13 mouse cellular contexts compared by ENCODE assay signal in the genomic region with DNA sequence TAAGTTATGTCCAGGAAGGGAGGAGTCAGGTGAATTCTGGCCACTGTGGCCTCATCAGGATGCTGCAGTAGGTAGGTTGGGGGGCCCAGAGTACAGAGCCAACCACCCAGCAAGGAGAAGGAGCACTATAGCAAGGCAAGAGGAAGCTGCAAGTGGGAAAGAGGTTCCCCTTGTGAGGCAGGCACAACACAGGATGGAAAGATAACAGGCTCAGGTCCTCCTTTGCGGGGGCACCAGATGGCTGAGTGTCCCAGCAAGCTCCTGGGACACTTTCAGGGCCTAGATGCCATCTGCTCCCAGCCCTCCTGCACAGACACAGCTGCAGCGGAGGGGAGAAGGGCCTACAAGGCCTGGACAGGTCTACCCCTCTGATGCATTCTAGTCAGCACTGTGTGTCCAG.
A peak's percentile ranks its signal among the peaks of the same experiment; 100 is the strongest.
DNase-seq lines count a peak whose midpoint lies in the region; ATAC-seq and TF ChIP-seq lines count a peak whose summit lies in the region.
"Had no signal": no experiment of that assay in that cellular context is flagged by ENCODE, and none has a peak within 500 bp of the region (broad histone marks: within the 10 kb centered on the region; RNA-seq: fewer than 3 reads in every experiment).

No protein-coding gene starts in this region.

- H3K4me3 ChIP-seq in neural tube, embryonic 11.5 days (ENCODE audit: low read depth, low read length): no peak overlapping the region
- H3K4me3 ChIP-seq in hindbrain, embryonic 14.5 days (replicated peaks; ENCODE audit: low read length): no peak overlapping the region
- H3K4me3 ChIP-seq in liver, postnatal 0 days (ENCODE audit: low read depth, low read length): no peak overlapping the region
- H3K4me3 ChIP-seq: embryonic facial prominence, embryonic 13.5 days; limb, embryonic 13.5 days had no signal

- no peak for TF ChIP-seq EP300 in liver, postnatal 0 days (IDR thresholded peaks at IDR 0.05; ENCODE audit: low read depth)

- no peak overlapping the region for H3K4me2 ChIP-seq in neural tube, embryonic 11.5 days (ENCODE audit: low read depth)
- H3K4me2 ChIP-seq in hindbrain, embryonic 14.5 days (replicated peaks): no peak overlapping the region
- no peak overlapping the region for H3K4me2 ChIP-seq in liver, postnatal 0 days (ENCODE audit: low read depth, low read length)
- H3K4me2 ChIP-seq: embryonic facial prominence, embryonic 13.5 days; limb, embryonic 13.5 days had no signal

- H3K27ac ChIP-seq in neural tube, embryonic 11.5 days (ENCODE audit: low read depth, low read length): no peak overlapping the region
- peak overlapping the region; percentile 72 for H3K27ac ChIP-seq in hindbrain, embryonic 14.5 days
- no peak overlapping the region for H3K27ac ChIP-seq in liver, postnatal 0 days (ENCODE audit: low read depth)
- H3K27ac ChIP-seq: embryonic facial prominence, embryonic 13.5 days; limb, embryonic 13.5 days had no signal

- WGBS in neural tube, embryonic 11.5 days: 72% methylated on average over 2 of the region's 2 CpGs
- WGBS in hindbrain, embryonic 14.5 days: 33% methylated on average over 2 of the region's 2 CpGs
- 70% methylated on average over 2 of the region's 2 CpGs for WGBS in liver, postnatal 0 days (ENCODE audit: insufficient replicate concordance)

- no peak for TF ChIP-seq CTCF in liver, postnatal 0 days (IDR thresholded peaks at IDR 0.05; ENCODE audit: low read depth)

- DNase-seq in adrenal gland, adult 2 months: peak; percentile 25
- no peak for DNase-seq in adrenal gland, postnatal 25 days
- peak; percentile 64 for DNase-seq in neural tube, embryonic 11.5 days (ENCODE audit: low spot score)
- no peak for DNase-seq in neural tube, embryonic 10.5 days (ENCODE audit: extremely low spot score, low spot score)
- DNase-seq in hindbrain, embryonic 14.5 days (ENCODE audit: low spot score): no peak
- DNase-seq in left cerebral cortex, postnatal 10 days (ENCODE audit: extremely low spot score in 1 of 2, low spot score in 2 of 2): no peak
- DNase-seq in liver, postnatal 0 days: no peak
- DNase-seq in thymus, postnatal 25 days: no peak
- DNase-seq: kidney, adult 18-20 months; lung, postnatal 14 days; thymus, adult 2 months had no signal

- intact Hi-C loops in left cerebral cortex, postnatal 10 days (cut with DNase I): no loop called here

- H3K36me3 ChIP-seq in neural tube, embryonic 11.5 days (ENCODE audit: control insufficient read depth, insufficient read depth, low read length): no peaks in the 10 kb centered on the region
- no peaks in the 10 kb centered on the region for H3K36me3 ChIP-seq in hindbrain, embryonic 14.5 days (replicated peaks; ENCODE audit: control insufficient read depth, insufficient read depth)
- no peaks in the 10 kb centered on the region for H3K36me3 ChIP-seq in liver, postnatal 0 days (replicated peaks; ENCODE audit: insufficient read depth, low read length)
- H3K36me3 ChIP-seq: embryonic facial prominence, embryonic 13.5 days; limb, embryonic 13.5 days had no signal

- no peaks in the 10 kb centered on the region for H3K27me3 ChIP-seq in neural tube, embryonic 11.5 days (ENCODE audit: control insufficient read depth, insufficient read depth, low read length)
- no peaks in the 10 kb centered on the region for H3K27me3 ChIP-seq in hindbrain, embryonic 14.5 days (ENCODE audit: control insufficient read depth, insufficient read depth, low read length)
- H3K27me3 ChIP-seq in liver, postnatal 0 days (ENCODE audit: insufficient read depth, low read length): no peaks in the 10 kb centered on the region
- H3K27me3 ChIP-seq: embryonic facial prominence, embryonic 13.5 days; limb, embryonic 13.5 days had no signal

- no peaks in the 10 kb centered on the region for H3K9me3 ChIP-seq in neural tube, embryonic 11.5 days (ENCODE audit: control insufficient read depth, low read length)
- H3K9me3 ChIP-seq in hindbrain, embryonic 14.5 days (ENCODE audit: control insufficient read depth, low read length): no peaks in the 10 kb centered on the region
- no peaks in the 10 kb centered on the region for H3K9me3 ChIP-seq in liver, postnatal 0 days (ENCODE audit: low read length)
- H3K9me3 ChIP-seq: embryonic facial prominence, embryonic 13.5 days; limb, embryonic 13.5 days had no signal

- peaks cover 6% of the 10 kb centered on the region for H3K4me1 ChIP-seq in neural tube, embryonic 11.5 days (ENCODE audit: control insufficient read depth, insufficient read depth, low read length)
- H3K4me1 ChIP-seq in hindbrain, embryonic 14.5 days (replicated peaks; ENCODE audit: control insufficient read depth, insufficient read depth, low read length): peaks cover 26% of the 10 kb centered on the region
- H3K4me1 ChIP-seq in liver, postnatal 0 days (ENCODE audit: insufficient read depth): peaks cover 33% of the 10 kb centered on the region

- ATAC-seq in neural tube, embryonic 11.5 days (ENCODE audit: insufficient read depth, low FRiP score, low TSS enrichment): no peak
- ATAC-seq in hindbrain, embryonic 14.5 days (ENCODE audit: low FRiP score): 0 out of 2 replicates have a peak, but pooled peaks have one; percentile 28
- ATAC-seq in liver, postnatal 0 days: no peak

- no peak overlapping the region for H3K9ac ChIP-seq in neural tube, embryonic 11.5 days (ENCODE audit: low read length)
- H3K9ac ChIP-seq in hindbrain, embryonic 14.5 days: no peak overlapping the region
- H3K9ac ChIP-seq in liver, postnatal 0 days (replicated peaks): no peak overlapping the region
- H3K9ac ChIP-seq: embryonic facial prominence, embryonic 13.5 days; limb, embryonic 13.5 days had no signal

Comparison
In these comparisons a context has a peak if more than half of its experiments do, and no peak if none do; other contexts are left out.
1. DNase-seq: peak in adrenal gland, adult 2 months (single experiment) and neural tube, embryonic 11.5 days (single experiment); none in adrenal gland, postnatal 25 days (single experiment), neural tube, embryonic 10.5 days (single experiment), hindbrain, embryonic 14.5 days (single experiment), left cerebral cortex, postnatal 10 days (0 of 2), liver, postnatal 0 days (single experiment) and thymus, postnatal 25 days (single experiment).